Mouse (Mus musculus): ENCODE measurements at regions not wholly inside any gene's neighbourhood (a gene's known extent, or its start where the extent isn't known, plus 50 kb on each side); places are given as distances from the start of the nearest gene placed in this dataset.

- TF ChIP-seq CTCF (IDR thresholded peaks at IDR 0.05; ENCODE audit: borderline replicate concordance, extremely low read depth, insufficient read depth, insufficient read length) = no peak
- TF ChIP-seq POLR2A (IDR thresholded peaks at IDR 0.05; ENCODE audit: borderline replicate concordance, extremely low read depth, insufficient read depth, insufficient read length, poor library complexity, severe bottlenecking) = no peak
These were observed 263.5 kb downstream of the Rnd3 start for GRCm38 (mm10) chr2:50885280-50885923.

Measured in brain, embryonic 14.5 days (tissue).